ENCODE assay signal across 9 mouse cellular contexts in genomic region chr16:77421001-77421400, GRCm38 (mm10).
DNase-seq lines count a peak whose midpoint lies in the region; ATAC-seq lines count a peak whose summit lies in the region.
"Had no signal": no experiment of that assay in that cellular context is flagged by ENCODE, and none has a peak within 500 bp of the region (broad histone marks: within the 10 kb centered on the region; RNA-seq: fewer than 3 reads in every experiment).

No protein-coding gene starts in this region.

- DNase-seq in kidney, adult 18-20 months: no peak
- no peak for DNase-seq in embryonic facial prominence, embryonic 14.5 days (ENCODE audit: low spot score)
- DNase-seq in spleen, postnatal 36 days (ENCODE audit: low spot score in 2 of 2): no peak
- DNase-seq in urinary bladder, adult 18-20 months (ENCODE audit: low spot score in 2 of 2): no peak

- H3K4me1 ChIP-seq in kidney, embryonic 16.5 days (ENCODE audit: insufficient read depth, low read length): peaks cover 22% of the 10 kb centered on the region
- H3K4me1 ChIP-seq in embryonic facial prominence, embryonic 14.5 days (ENCODE audit: control insufficient read depth, insufficient read depth, low read length): peaks cover 35% of the 10 kb centered on the region
- H3K4me1 ChIP-seq in hindbrain, embryonic 15.5 days (replicated peaks): no peaks in the 10 kb centered on the region; the same call in 1 of the 2 replicates
- H3K4me1 ChIP-seq in midbrain, embryonic 16.5 days (ENCODE audit: control insufficient read depth, insufficient read depth, low read length): no peaks in the 10 kb centered on the region

- H3K27ac ChIP-seq in kidney, embryonic 16.5 days (ENCODE audit: low read length): peak overlapping the region; percentile 53
- peak overlapping the region; percentile 79 for H3K27ac ChIP-seq in embryonic facial prominence, embryonic 14.5 days (replicated peaks; ENCODE audit: low read depth, low read length)
- peak overlapping the region; percentile 99 for H3K27ac ChIP-seq in hindbrain, embryonic 15.5 days (replicated peaks)
- H3K27ac ChIP-seq in midbrain, embryonic 16.5 days (ENCODE audit: low read length): peak overlapping the region; percentile 96

- H3K4me2 ChIP-seq in kidney, embryonic 16.5 days (replicated peaks; ENCODE audit: low read depth, low read length): peak overlapping the region; percentile 54
- peak overlapping the region; percentile 61 for H3K4me2 ChIP-seq in embryonic facial prominence, embryonic 14.5 days (ENCODE audit: low read depth, low read length)
- H3K4me2 ChIP-seq in hindbrain, embryonic 15.5 days: peak overlapping the region; percentile 67
- peak overlapping the region; percentile 68 for H3K4me2 ChIP-seq in midbrain, embryonic 16.5 days (ENCODE audit: low read length)

- ATAC-seq in kidney, embryonic 16.5 days (ENCODE audit: low FRiP score, low TSS enrichment): no peak
- no peak for ATAC-seq in embryonic facial prominence, embryonic 14.5 days (ENCODE audit: low read depth)
- no peak for ATAC-seq in hindbrain, embryonic 15.5 days (ENCODE audit: low FRiP score, low read depth)
- no peak for ATAC-seq in midbrain, embryonic 16.5 days
- ATAC-seq in CD4-positive, CD25-positive, alpha-beta regulatory T cell, adult 4 months: no peak
- ATAC-seq: intestine, embryonic 16.5 days had no signal

- 32% methylated on average over 6 of the region's 6 CpGs for WGBS in kidney, embryonic 16.5 days
- WGBS in embryonic facial prominence, embryonic 14.5 days: 37% methylated on average over 6 of the region's 6 CpGs
- 12% methylated on average over 6 of the region's 6 CpGs for WGBS in hindbrain, embryonic 15.5 days
- WGBS in midbrain, embryonic 16.5 days: 7% methylated on average over 6 of the region's 6 CpGs

- H3K9me3 ChIP-seq in kidney, embryonic 16.5 days (ENCODE audit: low read length): no peaks in the 10 kb centered on the region
- H3K9me3 ChIP-seq in embryonic facial prominence, embryonic 14.5 days (ENCODE audit: control insufficient read depth, low read length): no peaks in the 10 kb centered on the region
- no peaks in the 10 kb centered on the region for H3K9me3 ChIP-seq in hindbrain, embryonic 15.5 days
- H3K9me3 ChIP-seq in midbrain, embryonic 16.5 days (replicated peaks; ENCODE audit: control insufficient read depth, low read length, poor library complexity, severe bottlenecking): no peaks in the 10 kb centered on the region

- H3K27me3 ChIP-seq in kidney, embryonic 16.5 days (ENCODE audit: insufficient read depth, low read length): no peaks in the 10 kb centered on the region
- no peaks in the 10 kb centered on the region for H3K27me3 ChIP-seq in embryonic facial prominence, embryonic 14.5 days (replicated peaks; ENCODE audit: control insufficient read depth, insufficient read depth, low read length)
- no peaks in the 10 kb centered on the region for H3K27me3 ChIP-seq in hindbrain, embryonic 15.5 days
- H3K27me3 ChIP-seq in midbrain, embryonic 16.5 days (ENCODE audit: control insufficient read depth, insufficient read depth, low read depth, low read length): no peaks in the 10 kb centered on the region

- H3K36me3 ChIP-seq in kidney, embryonic 16.5 days (ENCODE audit: insufficient read depth, low read length): no peaks in the 10 kb centered on the region
- H3K36me3 ChIP-seq in embryonic facial prominence, embryonic 14.5 days (ENCODE audit: control insufficient read depth, insufficient read depth, low read length): no peaks in the 10 kb centered on the region
- H3K36me3 ChIP-seq in hindbrain, embryonic 15.5 days: no peaks in the 10 kb centered on the region
- H3K36me3 ChIP-seq in midbrain, embryonic 16.5 days (ENCODE audit: control insufficient read depth, insufficient read depth, low read length): no peaks in the 10 kb centered on the region

- H3K9ac ChIP-seq in kidney, embryonic 16.5 days (replicated peaks; ENCODE audit: low read length): no peak overlapping the region
- H3K9ac ChIP-seq in embryonic facial prominence, embryonic 14.5 days (ENCODE audit: low read depth, low read length): peak overlapping the region; percentile 56
- peak overlapping the region; percentile 84 for H3K9ac ChIP-seq in hindbrain, embryonic 15.5 days
- H3K9ac ChIP-seq in midbrain, embryonic 16.5 days (ENCODE audit: low read depth, low read length): peak overlapping the region; percentile 69

- H3K4me3 ChIP-seq in kidney, embryonic 16.5 days (ENCODE audit: low read length): no peak overlapping the region
- H3K4me3 ChIP-seq in embryonic facial prominence, embryonic 14.5 days (ENCODE audit: low read depth, low read length): peak overlapping the region; percentile 29
- peak overlapping the region; percentile 50 for H3K4me3 ChIP-seq in hindbrain, embryonic 15.5 days
- peak overlapping the region; percentile 37 for H3K4me3 ChIP-seq in midbrain, embryonic 16.5 days (ENCODE audit: low read depth, low read length)
